Mouse (Mus musculus): Measurements from ENCODE around the gene Kansl1l.

- TF ChIP-seq POLR2A (IDR thresholded peaks at IDR 0.05; ENCODE audit: borderline replicate concordance, low read depth, low read length): no peak
- no peak for TF ChIP-seq CTCF (IDR thresholded peaks at IDR 0.05; ENCODE audit: low read depth, low read length)
Observed at GRCm38 (mm10) chr1:66831824-66832600, 14.7 kb upstream of the Kansl1l start.

All from bone marrow macrophage, adult 2 months (primary cell).